Mouse (Mus musculus) brain, embryonic 14.5 days (tissue): ENCODE measurements around the gene Gm11595. TPM values are rescaled to one million over a fixed set of nuclear protein-coding genes. Genes with fewer than 3 reads are reported as not detected.
"Not testable (repeated sequence)": the region's sequence is repeated elsewhere in the genome, so short reads cannot be mapped to it uniquely, and the experiment has no call there.

Experiments
- DNase-seq: peaks from one replicate; pipeline ENCODE4 v3.0.0-alpha.2; 2011; ENCODE audit warnings: low read depth
- CTCF ChIP-seq: fragments of 200-500 bp; IDR thresholded peaks from 2 replicates; pipeline ENCODE4 v1.5.1; 2012; ENCODE audit warnings: inconsistent platforms, mild to moderate bottlenecking, moderate library complexity, borderline replicate concordance; ENCODE audit not compliant: insufficient read depth, insufficient read length; ENCODE audit errors: extremely low read depth
- POLR2A ChIP-seq: fragments of 200-500 bp; IDR thresholded peaks from 2 replicates; pipeline ENCODE4 v1.6.1; 2012; ENCODE audit warnings: mild to moderate bottlenecking, inconsistent platforms, borderline replicate concordance; ENCODE audit not compliant: poor library complexity, insufficient read depth, insufficient read length, severe bottlenecking; ENCODE audit errors: extremely low read depth
- polyA plus RNA-seq: library from polyadenylated mRNA; depleted of rRNA; stranded (reverse); fragments of >200 nt; gene quantifications from 2 replicates; pipeline ENCODE4 v1.2.3, GENCODE M21; 2012; rRNA removed

The Gm11595 gene
- polyA plus RNA-seq = not detected in 2 replicates

DNA sequence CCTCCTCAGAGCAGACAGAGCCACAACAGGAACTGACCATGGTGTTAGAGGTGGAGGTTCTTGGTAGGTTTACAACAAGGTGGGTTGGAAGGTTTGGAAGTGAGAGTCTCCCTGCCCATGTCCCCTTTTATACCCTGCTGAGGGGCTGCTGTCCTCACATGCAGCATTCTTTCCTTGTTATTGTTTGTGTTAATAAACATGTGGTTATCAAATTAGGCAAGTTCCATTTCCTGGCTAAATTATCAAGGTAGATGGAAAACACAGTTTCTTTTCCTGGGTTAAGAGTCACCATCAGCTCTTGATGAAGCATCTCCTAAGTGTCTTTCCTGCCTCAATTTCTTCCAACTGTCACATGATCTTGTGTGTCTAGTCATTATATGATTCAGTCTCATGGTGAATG, at the start of gene Gm11595:
Gene Gm11595, minus strand, starts transcription at position 101 of the 400 bp plus-strand sequence.
- not testable (repeated sequence) for DNase-seq

DNA sequence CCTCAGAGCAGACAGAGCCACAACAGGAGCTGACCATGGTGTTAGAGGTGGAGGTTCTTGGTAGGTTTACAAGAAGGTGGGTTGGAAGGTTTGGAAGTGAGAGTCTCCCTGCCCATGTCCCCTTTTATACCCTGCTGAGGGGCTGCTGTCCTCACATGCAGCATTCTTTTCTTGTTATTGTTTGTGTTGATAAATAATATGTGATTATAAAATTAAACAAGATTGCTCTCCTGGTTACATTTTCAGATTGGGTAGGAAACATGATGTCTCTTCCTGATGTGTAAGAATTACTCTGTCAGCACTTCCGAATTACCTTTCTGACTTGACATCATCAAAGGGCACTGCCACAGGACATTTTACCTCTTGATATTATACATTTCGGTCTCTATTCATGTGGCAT, 42.9 kb upstream of the Gm11595 start, which contains the start of gene Gm11564:
Gene Gm11564, minus strand, starts transcription at position 101 of the 400 bp plus-strand sequence.
- DNase-seq = not testable (repeated sequence)

DNA sequence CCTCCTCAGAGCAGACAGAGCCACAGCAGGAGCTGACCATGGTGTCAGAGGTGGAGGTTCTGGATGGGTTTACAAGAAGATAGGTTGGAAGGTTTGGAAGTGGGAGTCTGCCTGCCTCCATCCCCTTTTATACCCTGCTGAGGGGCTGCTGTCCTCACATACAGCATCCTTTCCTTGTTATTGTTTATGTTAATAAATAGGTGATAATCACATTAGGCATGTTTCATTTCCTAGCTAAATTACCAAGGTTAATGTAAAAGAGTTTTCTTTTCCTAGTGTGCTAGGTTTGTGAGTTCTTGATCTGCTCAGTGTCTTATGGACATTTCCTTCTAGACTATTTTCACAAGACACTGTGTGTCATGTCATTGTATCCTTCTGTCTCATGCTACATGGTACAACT, 37.1 kb upstream of the Gm11595 start, which contains the start of gene Krtap4-13:
Gene Krtap4-13, minus strand, starts transcription at position 101 of the 400 bp plus-strand sequence.
- DNase-seq = not testable (repeated sequence)

DNA sequence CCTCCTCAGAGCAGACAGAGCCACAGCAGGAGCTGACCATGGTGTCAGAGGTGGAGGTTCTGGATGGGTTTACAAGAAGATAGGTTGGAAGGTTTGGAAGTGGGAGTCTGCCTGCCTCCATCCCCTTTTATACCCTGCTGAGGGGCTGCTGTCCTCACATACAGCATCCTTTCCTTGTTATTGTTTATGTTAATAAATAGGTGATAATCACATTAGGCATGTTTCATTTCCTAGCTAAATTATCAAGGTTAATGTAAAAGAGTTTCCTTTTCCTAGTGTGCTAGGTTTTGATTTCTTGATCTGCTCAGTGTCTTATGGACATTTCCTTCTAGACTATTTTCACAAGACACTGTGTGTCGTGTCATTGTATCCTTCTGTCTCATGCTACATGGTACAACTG, 31.6 kb upstream of the Gm11595 start, which contains the start of gene Gm11554:
Gene Gm11554, minus strand, starts transcription at position 101 of the 400 bp plus-strand sequence.
- not testable (repeated sequence) for DNase-seq

DNA sequence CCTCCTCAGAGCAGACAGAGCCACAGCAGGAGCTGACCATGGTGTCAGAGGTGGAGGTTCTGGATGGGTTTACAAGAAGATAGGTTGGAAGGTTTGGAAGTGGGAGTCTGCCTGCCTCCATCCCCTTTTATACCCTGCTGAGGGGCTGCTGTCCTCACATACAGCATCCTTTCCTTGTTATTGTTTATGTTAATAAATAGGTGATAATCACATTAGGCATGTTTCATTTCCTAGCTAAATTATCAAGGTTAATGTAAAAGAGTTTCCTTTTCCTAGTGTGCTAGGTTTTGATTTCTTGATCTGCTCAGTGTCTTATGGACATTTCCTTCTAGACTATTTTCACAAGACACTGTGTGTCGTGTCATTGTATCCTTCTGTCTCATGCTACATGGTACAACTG, 26.1 kb upstream of the Gm11595 start, which contains the start of gene Gm11569:
Gene Gm11569, minus strand, starts transcription at position 101 of the 400 bp plus-strand sequence.
- DNase-seq = not testable (repeated sequence)

DNA sequence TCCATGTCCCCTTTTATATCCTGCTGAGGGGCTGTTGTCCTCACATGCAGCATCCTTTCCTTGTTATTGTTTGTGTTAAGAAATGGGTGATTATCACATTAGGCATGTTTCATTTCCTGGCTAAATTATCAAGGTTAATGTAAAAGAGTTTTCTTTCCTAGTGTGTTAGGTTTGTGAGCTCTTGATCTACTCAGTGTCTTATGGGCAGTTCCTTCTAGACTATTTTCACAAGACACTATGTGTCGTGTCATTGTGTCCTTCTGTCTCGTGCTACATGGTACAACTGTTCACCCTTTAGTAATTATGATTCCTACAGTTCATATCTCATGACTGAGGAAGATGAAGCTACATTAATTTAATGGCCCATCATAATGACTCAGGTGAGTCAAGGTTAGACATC, 20.7 kb upstream of the Gm11595 start, which contains the start of gene Gm11596:
Gene Gm11596, minus strand, starts transcription at position 101 of the 400 bp plus-strand sequence.
- TF ChIP-seq CTCF (no peak), POLR2A (no peak)
- no peak for DNase-seq

DNA sequence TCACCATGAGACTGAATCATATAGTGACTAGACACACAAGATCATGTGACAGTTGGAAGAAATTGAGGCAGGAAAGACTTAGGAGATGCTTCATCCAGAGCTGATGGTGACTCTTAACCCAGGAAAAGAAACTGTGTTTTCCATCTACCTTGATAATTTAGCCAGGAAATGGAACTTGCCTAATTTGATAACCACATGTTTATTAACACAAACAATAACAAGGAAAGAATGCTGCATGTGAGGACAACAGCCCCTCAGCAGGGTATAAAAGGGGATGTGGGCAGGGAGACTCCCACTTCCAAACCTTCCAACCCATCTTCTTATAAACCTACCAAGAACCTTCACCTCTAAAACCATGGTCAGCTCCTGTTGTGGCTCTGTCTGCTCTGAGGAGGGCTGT, 12.2 kb upstream of the Gm11595 start, which contains the start of gene Krtap4-9:
Gene Krtap4-9, plus strand, starts transcription at position 301 of the 400 bp plus-strand sequence.
- DNase-seq = not testable (repeated sequence)

DNA sequence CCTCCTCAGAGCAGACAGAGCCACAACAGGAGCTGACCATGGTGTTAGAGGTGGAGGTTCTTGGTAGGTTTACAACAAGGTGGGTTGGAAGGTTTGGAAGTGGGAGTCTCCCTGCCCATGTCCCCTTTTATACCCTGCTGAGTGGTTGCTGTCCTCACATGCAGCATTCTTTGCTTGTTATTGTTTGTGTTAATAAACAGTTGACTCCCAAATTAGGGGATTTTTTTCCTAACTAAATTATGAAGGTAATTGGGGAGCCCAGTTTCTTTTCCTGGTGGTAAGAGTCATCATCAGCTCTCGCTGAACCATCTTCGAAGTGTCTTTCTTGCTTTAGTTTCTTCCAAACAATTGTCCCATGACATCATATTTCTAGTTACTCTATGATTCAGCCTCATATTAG, 7.9 kb upstream of the Gm11595 start, which contains the start of gene Krtap4-8:
Gene Krtap4-8, minus strand, starts transcription at position 101 of the 400 bp plus-strand sequence.
- no peak for TF ChIP-seq POLR2A
- no peak for TF ChIP-seq CTCF
- no peak for DNase-seq

DNA sequence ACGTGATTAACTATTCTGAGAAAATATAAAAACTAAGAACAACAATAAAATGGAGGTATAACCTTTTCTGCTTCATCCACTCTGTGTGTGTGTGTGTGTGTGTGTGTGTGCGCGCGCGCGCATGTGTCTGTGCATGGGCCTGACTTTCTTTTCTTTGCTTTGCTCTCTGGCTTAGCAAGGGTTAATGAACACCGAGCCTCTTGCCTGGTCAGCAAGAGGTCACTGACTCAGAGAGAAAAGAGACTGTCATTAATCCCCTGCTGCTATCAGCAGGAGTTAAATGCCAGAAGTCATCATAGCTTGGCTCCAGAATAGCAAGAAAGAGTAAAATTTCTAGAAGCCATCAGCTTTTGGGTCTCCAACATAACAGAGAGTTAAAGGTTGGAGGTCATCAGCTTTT, 5.7 kb upstream of the Gm11595 start:
- DNase-seq = no peak
- TF ChIP-seq CTCF (no peak), POLR2A (no peak)

DNA sequence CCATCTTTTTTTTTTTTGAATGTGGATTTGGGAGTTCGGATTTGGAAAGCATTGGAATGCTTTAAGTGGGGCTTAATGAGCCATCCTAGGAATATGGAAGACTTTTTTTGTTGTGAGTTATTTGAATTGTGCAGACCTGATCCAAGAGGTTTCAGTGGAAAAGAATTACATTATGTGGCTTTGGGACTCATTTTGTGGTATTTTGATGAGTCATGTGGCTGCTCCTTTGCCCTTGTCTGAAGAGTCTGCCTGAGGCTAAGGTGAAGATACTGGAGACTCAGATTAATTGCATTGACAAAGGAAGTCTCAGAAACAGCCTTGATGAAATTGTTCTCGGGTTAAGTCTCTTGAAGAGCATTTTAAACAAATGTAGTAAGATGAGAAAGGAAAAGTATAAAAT, 4.3 kb downstream of the Gm11595 start:
- no peak for TF ChIP-seq CTCF
- TF ChIP-seq POLR2A = no peak
- no peak for DNase-seq

DNA sequence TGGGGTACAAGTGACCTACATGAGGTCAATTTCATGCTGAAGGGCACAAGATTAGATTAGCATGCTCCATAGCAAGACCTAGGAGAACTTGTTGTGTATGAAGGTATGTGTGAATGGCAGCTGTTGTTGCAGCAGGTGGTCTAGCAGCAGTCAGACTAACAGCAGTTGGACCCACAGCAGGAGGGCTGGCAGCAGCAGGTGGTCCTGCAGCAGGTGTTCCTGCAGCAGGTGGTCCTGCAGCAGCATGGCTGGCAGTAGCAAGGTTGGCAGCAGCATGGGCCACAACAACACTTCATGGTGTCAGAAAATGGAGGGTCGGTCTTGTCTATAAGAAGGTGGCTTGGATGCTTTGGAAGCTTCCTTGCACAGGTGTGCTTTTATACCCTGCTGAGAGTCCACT, 13.8 kb downstream of the Gm11595 start:
- DNase-seq = no peak
- TF ChIP-seq CTCF (no peak), POLR2A (no peak)

DNA sequence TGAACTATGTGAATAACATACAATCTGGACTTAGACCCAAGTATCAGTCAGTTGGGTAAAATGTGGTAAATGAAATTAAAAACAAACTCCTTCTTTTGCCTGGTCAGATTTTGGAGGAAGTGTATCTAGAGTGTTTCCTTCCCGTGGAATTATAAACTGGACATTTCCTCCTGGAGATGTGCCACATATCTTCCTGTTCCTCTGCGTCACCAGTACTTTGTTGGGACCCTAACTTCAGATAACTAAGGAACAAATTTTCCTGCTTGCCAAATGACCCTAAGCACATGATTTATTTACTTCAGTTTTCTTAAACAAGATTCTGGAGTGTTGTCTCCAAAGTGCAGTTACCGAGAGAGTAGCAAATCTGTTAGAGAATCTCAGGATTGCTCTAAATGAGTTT, 28.7 kb downstream of the Gm11595 start:
- no peak for DNase-seq
- TF ChIP-seq CTCF (no peak), POLR2A (no peak)

DNA sequence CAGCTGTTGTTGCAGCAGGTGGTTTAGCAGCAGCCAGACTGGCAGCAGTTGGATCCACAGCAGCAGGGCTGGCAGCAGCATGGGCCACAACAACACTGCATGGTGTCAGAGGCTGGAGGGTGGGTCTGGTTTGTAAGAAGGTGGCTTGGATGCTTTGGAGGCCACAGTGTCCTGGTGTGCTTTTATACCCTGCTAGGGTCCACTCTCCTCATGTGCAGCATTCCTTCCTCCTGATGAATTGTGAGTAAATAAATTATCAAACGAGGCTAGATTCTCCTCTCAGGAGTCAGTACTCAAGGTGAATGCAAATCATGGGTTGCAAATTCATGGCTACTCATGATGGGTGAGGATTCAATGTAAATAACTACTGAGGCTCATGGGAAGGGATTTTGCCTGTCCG, 38.5 kb downstream of the Gm11595 start, which contains the start of gene Gm14180:
Gene Gm14180, minus strand, starts transcription at position 101 of the 400 bp plus-strand sequence.
- DNase-seq = no peak
- TF ChIP-seq POLR2A = no peak
- TF ChIP-seq CTCF = no peak

DNA sequence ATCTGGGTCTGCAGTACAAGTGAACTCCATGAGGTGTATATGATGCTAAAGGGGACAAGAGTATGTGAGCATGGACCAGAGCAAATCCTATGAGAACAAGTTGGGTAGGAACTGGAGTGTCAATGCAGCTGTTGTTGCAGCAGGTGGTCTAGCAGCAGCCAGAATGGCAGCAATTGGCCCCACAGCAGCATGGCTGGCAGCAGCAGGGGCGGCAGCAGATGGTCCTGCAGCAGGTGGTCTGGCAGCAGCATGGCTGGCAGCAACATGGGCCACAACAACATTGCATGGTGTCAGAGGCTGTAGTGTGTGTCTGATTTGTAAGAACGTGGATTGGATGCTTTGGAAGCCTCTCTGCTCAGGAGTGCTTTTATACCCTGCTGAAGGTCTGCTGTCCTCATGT, 48.7 kb downstream of the Gm11595 start:
- DNase-seq = peak; percentile 5

More for the DNA sequence above, 48.7 kb downstream of the Gm11595 start:
- no peak for TF ChIP-seq CTCF
- no peak for TF ChIP-seq POLR2A

Other genes starting within 250 kb of the Gm11595 start
- gene Krt40, start 229.8 kb downstream of the Gm11595 start, polyA plus RNA-seq = not detected in 2 replicates
- gene Krtap3-3, start 222.0 kb downstream of the Gm11595 start, polyA plus RNA-seq = not detected in 2 replicates
- not detected in 2 replicates for gene Krtap3-2, start 216.1 kb downstream of the Gm11595 start, polyA plus RNA-seq
- not detected in 2 replicates for gene Gm11939, start 213.4 kb downstream of the Gm11595 start, polyA plus RNA-seq
- not detected in 2 replicates for gene Krtap3-1, start 206.3 kb downstream of the Gm11595 start, polyA plus RNA-seq
- gene Krtap1-5, start 191.9 kb downstream of the Gm11595 start, polyA plus RNA-seq = not detected in 2 replicates
- not detected in 2 replicates for gene Krtap1-4, start 189.3 kb downstream of the Gm11595 start, polyA plus RNA-seq
- gene Krtap1-3, start 181.6 kb downstream of the Gm11595 start, polyA plus RNA-seq = not detected in 2 replicates
- gene Krtap9-3, start 174.8 kb downstream of the Gm11595 start, polyA plus RNA-seq = not detected in 2 replicates
- gene Gm11938, start 169.6 kb downstream of the Gm11595 start, polyA plus RNA-seq = not detected in 2 replicates
- gene Gm11937, start 162.7 kb downstream of the Gm11595 start, polyA plus RNA-seq = not detected in 2 replicates
- gene Krtap2-4, start 158.1 kb downstream of the Gm11595 start, polyA plus RNA-seq = not detected in 2 replicates
- not detected in 2 replicates for gene Gm11562, start 152.5 kb downstream of the Gm11595 start, polyA plus RNA-seq
- not detected in 2 replicates for gene Krtap4-1, start 144.7 kb downstream of the Gm11595 start, polyA plus RNA-seq
- gene Krtap4-2, start 137.8 kb downstream of the Gm11595 start, polyA plus RNA-seq = not detected in 2 replicates
- not detected in 2 replicates for gene Krtap4-7, start 128.8 kb downstream of the Gm11595 start, polyA plus RNA-seq
- not detected in 2 replicates for gene Gm11555, start 122.7 kb downstream of the Gm11595 start, polyA plus RNA-seq
- not detected in 2 replicates for gene Gm11563, start 114.0 kb downstream of the Gm11595 start, polyA plus RNA-seq
- gene Krtap4-6, start 107.0 kb downstream of the Gm11595 start, polyA plus RNA-seq = not detected in 2 replicates
- gene Gm14190, start 82.2 kb downstream of the Gm11595 start, polyA plus RNA-seq = not detected in 2 replicates
- gene Gm14180, start 38.6 kb downstream of the Gm11595 start, polyA plus RNA-seq = not detected in 2 replicates
- not detected in 2 replicates for gene Krtap4-8, start 7.8 kb upstream of the Gm11595 start, polyA plus RNA-seq
- not detected in 2 replicates for gene Krtap4-9, start 12.3 kb upstream of the Gm11595 start, polyA plus RNA-seq
- not detected in 2 replicates for gene Gm11596, start 20.6 kb upstream of the Gm11595 start, polyA plus RNA-seq
- gene Gm11569, start 26.0 kb upstream of the Gm11595 start, polyA plus RNA-seq = not detected in 2 replicates
- not detected in 2 replicates for gene Gm11554, start 31.5 kb upstream of the Gm11595 start, polyA plus RNA-seq
- gene Krtap4-13, start 37.0 kb upstream of the Gm11595 start, polyA plus RNA-seq = not detected in 2 replicates
- gene Gm11564, start 42.8 kb upstream of the Gm11595 start, polyA plus RNA-seq = not detected in 2 replicates
- not detected in 2 replicates for gene 2300003K06Rik, start 65.2 kb upstream of the Gm11595 start, polyA plus RNA-seq
- not detected in 2 replicates for gene Krtap4-16, start 78.7 kb upstream of the Gm11595 start, polyA plus RNA-seq
- not detected in 2 replicates for gene Gm11568, start 85.0 kb upstream of the Gm11595 start, polyA plus RNA-seq
- gene Gm11559, start 91.6 kb upstream of the Gm11595 start, polyA plus RNA-seq = not detected in 2 replicates
- gene Krtap9-1, start 100.5 kb upstream of the Gm11595 start, polyA plus RNA-seq = not detected in 2 replicates
- not detected in 2 replicates for gene Gm11567, start 106.3 kb upstream of the Gm11595 start, polyA plus RNA-seq
- not detected in 2 replicates for gene Krtap31-1, start 135.0 kb upstream of the Gm11595 start, polyA plus RNA-seq
- gene Gm11565, start 141.8 kb upstream of the Gm11595 start, polyA plus RNA-seq = not detected in 2 replicates
- gene Krtap31-2, start 163.4 kb upstream of the Gm11595 start, polyA plus RNA-seq = not detected in 2 replicates
- not detected in 2 replicates for gene Krtap9-5, start 175.6 kb upstream of the Gm11595 start, polyA plus RNA-seq
- not detected in 2 replicates for gene Krtap29-1, start 206.1 kb upstream of the Gm11595 start, polyA plus RNA-seq
- 0.04 TPM in 1 of 2 replicates, not detected in the other for gene Krtap16-1, start 213.7 kb upstream of the Gm11595 start, polyA plus RNA-seq
- 0.19 and 0.27 TPM in 2 replicates for gene Krtap17-1, start 221.1 kb upstream of the Gm11595 start, polyA plus RNA-seq
- gene Krt33a, start 243.3 kb upstream of the Gm11595 start, polyA plus RNA-seq = not detected in 2 replicates